Mouse (Mus musculus) urinary bladder, postnatal 36 days (tissue): ENCODE data around the gene Pias4.

Source experiments
- DNase-seq, 2 experiments: peaks; one replicate each; pipeline ENCODE4 v3.0.0; 2022; ENCODE audit warnings: low spot score in 2 of 2, mixed read lengths in 1 of 2

The Pias4 gene

DNA sequence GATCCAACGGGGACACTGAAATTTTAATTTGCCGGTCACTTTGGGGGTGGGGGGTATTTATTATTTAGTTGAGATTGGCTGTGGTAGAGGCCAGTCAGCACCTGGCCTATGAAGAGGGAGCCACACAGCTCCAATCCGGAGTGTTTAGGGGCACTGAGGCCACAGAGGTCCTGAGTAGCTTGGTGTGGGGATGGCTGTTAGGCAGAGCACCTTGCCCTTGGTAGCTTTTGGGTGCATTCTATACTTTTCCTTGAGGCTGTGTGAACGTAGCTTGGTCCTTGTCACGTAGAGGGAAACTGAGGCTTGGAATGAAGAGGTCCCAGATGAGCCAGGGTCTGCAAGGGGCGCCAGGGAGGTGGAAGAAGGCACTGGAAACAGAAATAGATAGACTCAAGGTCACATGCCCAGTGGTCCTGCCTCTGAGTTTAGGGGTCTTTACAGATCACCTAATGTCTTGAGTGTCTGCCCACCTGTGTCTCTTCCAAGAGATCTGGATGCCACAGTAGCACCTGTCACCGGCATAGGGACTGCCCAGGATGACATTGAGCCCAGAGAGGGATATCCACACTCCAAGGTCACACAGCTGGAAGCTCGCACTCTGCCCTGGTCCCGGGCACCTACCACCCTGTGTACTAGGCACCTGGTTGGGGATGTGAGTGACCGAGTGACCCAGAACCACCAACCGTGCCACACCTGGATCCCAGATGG lies 28.7 kb downstream of the Pias4 start:
- DNase-seq = no peak

GRCm38 (mm10) chr10:81138131-81138782 lies 29.5 kb downstream of the Pias4 start:
- no peak for DNase-seq

DNA sequence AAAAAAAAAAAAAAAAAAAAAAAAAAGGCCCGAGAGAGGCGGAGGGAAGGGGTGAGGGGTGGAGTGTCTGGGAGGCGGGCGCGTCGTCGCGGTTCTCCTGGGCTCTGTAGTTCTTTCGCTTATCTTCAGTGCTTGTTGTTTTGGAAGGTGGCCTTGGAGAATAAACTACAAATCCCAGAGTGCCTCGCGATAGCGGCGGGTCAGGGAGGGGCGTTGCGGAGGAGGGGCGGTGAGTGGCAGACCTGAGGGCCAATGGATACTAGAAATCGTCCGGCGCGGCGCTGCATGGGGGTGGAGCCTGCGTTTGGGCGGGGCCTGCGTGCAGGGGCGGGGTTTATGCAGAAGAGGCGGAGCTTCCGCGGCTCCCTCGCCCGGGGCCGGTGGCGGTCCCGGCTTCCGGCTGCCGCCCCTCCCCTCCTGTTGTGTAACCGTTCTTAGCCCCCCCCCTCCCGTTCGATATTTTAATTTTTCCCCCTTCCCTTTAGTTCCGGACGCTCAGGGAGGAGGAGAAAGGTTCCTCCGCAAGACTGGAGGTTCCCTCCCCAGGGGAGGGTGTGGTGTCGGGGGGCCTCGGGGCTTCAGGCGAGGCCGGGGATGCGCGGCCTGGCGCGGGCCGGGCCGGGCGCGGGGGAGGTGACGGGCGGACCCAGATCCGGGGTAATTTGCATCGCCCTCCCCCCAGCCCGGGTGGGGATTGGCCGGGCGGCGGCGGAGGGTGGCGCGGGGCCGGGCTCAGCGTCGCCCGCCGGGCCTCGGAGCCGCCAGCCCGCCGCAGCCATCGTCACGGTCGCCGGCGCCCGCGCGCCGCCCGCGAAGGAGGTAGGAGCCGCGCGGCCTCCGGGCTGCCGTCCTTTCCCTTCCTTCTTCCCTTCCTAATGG lies 30.2 kb downstream of the Pias4 start:
- peak; percentile 99 to 100 for DNase-seq

DNA sequence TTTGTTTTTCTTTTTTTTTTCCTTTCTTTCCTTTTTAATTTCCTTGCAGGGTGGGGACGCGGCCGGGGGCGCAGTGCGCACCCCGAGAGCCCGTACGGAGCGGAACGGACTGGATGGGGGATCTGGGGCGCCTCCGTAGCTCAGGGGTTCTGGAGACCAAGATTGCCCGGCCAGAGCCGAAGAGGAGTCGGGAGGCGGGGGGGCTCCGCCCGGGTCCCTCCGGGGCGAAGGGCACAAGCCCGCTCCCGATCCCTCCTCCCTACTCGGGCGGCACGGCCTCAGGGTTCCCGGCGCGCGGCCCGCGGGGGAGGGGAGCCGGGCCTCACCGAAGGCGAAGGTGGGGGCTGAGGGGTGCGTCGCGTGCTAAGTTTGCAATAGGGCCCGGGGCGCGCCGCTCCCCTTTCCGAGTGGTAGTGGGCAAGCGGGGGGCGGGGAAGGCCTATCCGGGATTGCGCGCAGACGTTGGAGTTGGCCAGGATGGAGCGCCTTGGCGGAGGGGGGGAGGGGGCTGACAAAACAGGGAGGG lies 31.0 kb downstream of the Pias4 start:
- peak in 1 of 2 experiments; percentile 77 for DNase-seq

GRCm38 (mm10) chr10:81135831-81136705 lies 31.7 kb downstream of the Pias4 start:
- DNase-seq = peak in 1 of 2 experiments; percentile 79

GRCm38 (mm10) chr10:81134966-81135681 lies 32.6 kb downstream of the Pias4 start, which contains the start of gene Zbtb7a:
Zbtb7a (plus strand) TSS chr10:81135220.
- peak in 1 of 2 experiments; percentile 52 for DNase-seq

- DNase-seq = peak in 1 of 2 experiments; percentile 75
Measured at GRCm38 (mm10) chr10:81134181-81134587, 33.5 kb downstream of the Pias4 start.

- no peak for DNase-seq
Measured at GRCm38 (mm10) chr10:81123500-81123899, 44.2 kb downstream of the Pias4 start.

DNA sequence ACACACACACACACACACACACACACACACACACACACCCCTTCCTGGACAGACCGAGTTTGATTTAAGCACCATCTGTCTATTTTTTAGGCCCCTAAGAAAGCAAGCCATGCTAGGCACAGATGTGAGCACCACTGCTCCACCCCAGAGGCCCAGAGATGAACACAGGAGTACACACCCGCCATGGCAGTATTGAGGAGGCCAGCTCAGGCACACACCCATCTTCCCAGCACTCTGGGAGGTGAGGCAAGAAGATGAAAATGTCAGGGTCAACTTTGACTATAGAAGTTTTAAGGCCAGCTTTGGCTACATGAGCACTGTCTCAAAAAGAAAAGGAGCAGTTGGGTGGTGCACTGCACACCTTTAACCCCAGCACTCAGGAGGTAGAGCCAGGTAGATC lies 44.8 kb downstream of the Pias4 start:
- no peak for DNase-seq

GRCm38 (mm10) chr10:81120650-81121049 lies 47.1 kb downstream of the Pias4 start:
- no peak for DNase-seq

- no peak for DNase-seq
Measured at GRCm38 (mm10) chr10:81119625-81120024, 48.1 kb downstream of the Pias4 start.

GRCm38 (mm10) chr10:81112946-81113345 lies 54.8 kb downstream of the Pias4 start:
- DNase-seq = no peak

DNA sequence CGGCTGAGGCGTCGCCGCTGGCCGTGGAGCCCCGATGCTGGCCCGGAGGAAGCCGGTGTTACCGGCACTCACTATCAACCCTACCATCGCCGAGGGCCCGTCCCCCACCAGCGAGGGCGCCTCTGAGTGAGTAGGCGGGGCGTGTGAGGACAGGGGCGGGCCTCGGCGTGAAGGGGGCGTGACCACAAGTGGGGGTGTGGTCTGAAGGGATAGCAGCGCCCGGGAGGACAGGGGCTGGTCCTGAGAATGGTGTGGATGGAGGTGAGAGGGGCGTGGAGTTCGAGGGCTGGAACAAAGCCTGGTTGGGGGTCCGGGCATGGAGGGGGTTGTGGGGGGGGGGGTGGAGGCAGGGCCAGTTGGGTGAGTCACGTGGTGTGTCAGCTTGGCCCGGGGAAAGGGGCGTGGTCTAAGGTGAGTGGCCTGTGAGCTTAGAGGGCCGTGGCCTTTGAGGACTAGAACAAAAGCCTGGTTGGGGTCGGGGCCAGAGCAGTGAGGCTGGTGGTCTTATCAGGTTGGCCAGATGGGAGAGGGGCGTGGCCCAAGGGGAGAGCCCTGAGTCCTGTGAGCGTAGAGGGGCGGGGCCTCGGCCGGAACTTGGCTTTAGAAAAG lies 61.5 kb downstream of the Pias4 start:
- peak; percentile 83 to 87 for DNase-seq

GRCm38 (mm10) chr10:81105565-81106112 lies 62.1 kb downstream of the Pias4 start, which contains the start of gene Map2k2:
Map2k2 (plus strand) TSS chr10:81105915.
- DNase-seq = peak; percentile 95 to 97
